Mouse (Mus musculus): ENCODE data around the gene Smg7.
"Not testable (repeated sequence)": the region's sequence is repeated elsewhere in the genome, so short reads cannot be mapped to it uniquely, and the experiment has no call there.

Smg7 gene

GRCm38 (mm10) chr1:152901765-152902664, at the start of gene Smg7:
Gene Smg7 (minus strand): TSS chr1:152902646.
- no peak for DNase-seq (ENCODE audit: low read depth, low spot score)

- DNase-seq (ENCODE audit: low read depth, low spot score) = no peak
Observed at GRCm38 (mm10) chr1:152942977-152943376, 40.5 kb upstream of the Smg7 start.

- DNase-seq (ENCODE audit: low read depth, low spot score) = no peak
Observed at GRCm38 (mm10) chr1:152936365-152936764, 33.9 kb upstream of the Smg7 start.

GRCm38 (mm10) chr1:152935476-152935875, 33.0 kb upstream of the Smg7 start:
- DNase-seq (ENCODE audit: low read depth, low spot score) = no peak

- DNase-seq (ENCODE audit: low read depth, low spot score) = no peak
Observed at GRCm38 (mm10) chr1:152933962-152934361, 31.5 kb upstream of the Smg7 start.

GRCm38 (mm10) chr1:152921786-152922185, 19.3 kb upstream of the Smg7 start:
- no peak for DNase-seq (ENCODE audit: low read depth, low spot score)

- DNase-seq (ENCODE audit: low read depth, low spot score) = no peak
Observed at GRCm38 (mm10) chr1:152917626-152918025, 15.2 kb upstream of the Smg7 start.

- no peak for DNase-seq (ENCODE audit: low read depth, low spot score)
Observed at GRCm38 (mm10) chr1:152916936-152917335, 14.5 kb upstream of the Smg7 start.

- DNase-seq (ENCODE audit: low read depth, low spot score) = no peak
Observed at GRCm38 (mm10) chr1:152915766-152916165, 13.3 kb upstream of the Smg7 start.

GRCm38 (mm10) chr1:152913483-152914460, 11.3 kb upstream of the Smg7 start:
- DNase-seq (ENCODE audit: low read depth, low spot score) = no peak

GRCm38 (mm10) chr1:152904469-152904868, 2.0 kb upstream of the Smg7 start:
- peak; percentile 61 for DNase-seq (ENCODE audit: low read depth, low spot score)

- peak; percentile 18 for DNase-seq (ENCODE audit: low read depth, low spot score)
Observed at GRCm38 (mm10) chr1:152903591-152904135, 1.2 kb upstream of the Smg7 start.

GRCm38 (mm10) chr1:152902665-152903516, 445 bp upstream of the Smg7 start:
- peak; percentile 94 for DNase-seq (ENCODE audit: low read depth, low spot score)

- no peak for DNase-seq (ENCODE audit: low read depth, low spot score)
Observed at GRCm38 (mm10) chr1:152901419-152901764, 1.1 kb downstream of the Smg7 start.

GRCm38 (mm10) chr1:152888086-152888485, 14.4 kb downstream of the Smg7 start:
- not testable (repeated sequence) for DNase-seq (ENCODE audit: low read depth, low spot score)

- DNase-seq (ENCODE audit: low read depth, low spot score) = no peak
Observed at GRCm38 (mm10) chr1:152871031-152871430, 31.4 kb downstream of the Smg7 start.

- no peak for DNase-seq (ENCODE audit: low read depth, low spot score)
Observed at GRCm38 (mm10) chr1:152869901-152870300, 32.5 kb downstream of the Smg7 start.

- no peak for DNase-seq (ENCODE audit: low read depth, low spot score)
Observed at GRCm38 (mm10) chr1:152846856-152847255, 55.6 kb downstream of the Smg7 start.

GRCm38 (mm10) chr1:152845211-152845730, 57.2 kb downstream of the Smg7 start:
- no peak for DNase-seq (ENCODE audit: low read depth, low spot score)

GRCm38 (mm10) chr1:152844634-152845033, 57.8 kb downstream of the Smg7 start:
- DNase-seq (ENCODE audit: low read depth, low spot score) = no peak

- DNase-seq (ENCODE audit: low read depth, low spot score) = no peak
Observed at GRCm38 (mm10) chr1:152841057-152841456, 61.4 kb downstream of the Smg7 start.
